Mouse (Mus musculus) adrenal gland, postnatal 25 days (tissue): Measurements from ENCODE around the gene Hat1. TPM values are rescaled to one million over a fixed set of nuclear protein-coding genes. Genes with fewer than 3 reads are reported as not detected.
"Not testable (repeated sequence)": the region's sequence is repeated elsewhere in the genome, so short reads cannot be mapped to it uniquely, and the experiment has no call there.

Experiments used
- DNase-seq: peaks from one replicate; pipeline ENCODE4 v3.0.0; 2021; ENCODE audit warnings: mixed read lengths
- long read RNA-seq: library from polyadenylated mRNA; stranded (forward); transcript quantifications from one replicate; pipeline ENCODE4 v2.0.0, GENCODE M21; 2021
- total RNA-seq: library from RNA; stranded (reverse); gene quantifications from 2 replicates; pipeline ENCODE4 v1.2.3, GENCODE M21; 2021

Hat1 gene
- total RNA-seq, result 38.3 and 40.3 TPM in 2 replicates
- long read RNA-seq, transcript Hat1-201 (11 exons, 1,576 nt), result major isoform, 28 of 29 reads
- long read RNA-seq, partial matches to known transcripts, result 1 of 29 reads
- long read RNA-seq, other reads (novel, unspliced or antisense), result 0 of 29 reads

- DNase-seq, result peak; percentile 97
Observed at GRCm38 (mm10) chr2:71388951-71389763, at the start of gene Hat1. Gene Hat1, plus strand, starts transcription at chr2:71388958.

GRCm38 (mm10) chr2:71340126-71340525 is 48.6 kb upstream of the Hat1 start:
- DNase-seq, result no peak

GRCm38 (mm10) chr2:71343884-71344640 is 44.7 kb upstream of the Hat1 start:
- DNase-seq, result no peak

GRCm38 (mm10) chr2:71347160-71347559 is 41.6 kb upstream of the Hat1 start:
- DNase-seq, result no peak

GRCm38 (mm10) chr2:71347732-71348490 is 40.8 kb upstream of the Hat1 start:
- no peak for DNase-seq

GRCm38 (mm10) chr2:71349511-71349910 is 39.2 kb upstream of the Hat1 start:
- no peak for DNase-seq

- no peak for DNase-seq
Observed at GRCm38 (mm10) chr2:71350181-71350580, 38.6 kb upstream of the Hat1 start.

- DNase-seq, result no peak
Observed at GRCm38 (mm10) chr2:71350904-71351726, 37.6 kb upstream of the Hat1 start.

- no peak for DNase-seq
Observed at GRCm38 (mm10) chr2:71351727-71351987, 37.1 kb upstream of the Hat1 start.

GRCm38 (mm10) chr2:71353306-71354054 is 35.3 kb upstream of the Hat1 start:
- no peak for DNase-seq

GRCm38 (mm10) chr2:71354055-71354425 is 34.7 kb upstream of the Hat1 start:
- DNase-seq, result no peak

GRCm38 (mm10) chr2:71358347-71358746 is 30.4 kb upstream of the Hat1 start:
- no peak for DNase-seq

GRCm38 (mm10) chr2:71360192-71360591 is 28.6 kb upstream of the Hat1 start:
- no peak for DNase-seq

- DNase-seq, result no peak
Observed at GRCm38 (mm10) chr2:71366618-71367124, 22.1 kb upstream of the Hat1 start.

GRCm38 (mm10) chr2:71367125-71367880 is 21.5 kb upstream of the Hat1 start, which contains the start of gene Slc25a12:
Gene Slc25a12, minus strand, starts transcription at chr2:71367749.
- DNase-seq, result peak; percentile 85

- DNase-seq, result no peak
Observed at GRCm38 (mm10) chr2:71368086-71368485, 20.7 kb upstream of the Hat1 start.

GRCm38 (mm10) chr2:71371790-71372189 is 17.0 kb upstream of the Hat1 start:
- no peak for DNase-seq

GRCm38 (mm10) chr2:71372261-71372660 is 16.5 kb upstream of the Hat1 start:
- DNase-seq, result not testable (repeated sequence)

- DNase-seq, result no peak
Observed at GRCm38 (mm10) chr2:71374275-71375155, 14.2 kb upstream of the Hat1 start.
